Mouse (Mus musculus): ENCODE data around the gene Gal.

DNA sequence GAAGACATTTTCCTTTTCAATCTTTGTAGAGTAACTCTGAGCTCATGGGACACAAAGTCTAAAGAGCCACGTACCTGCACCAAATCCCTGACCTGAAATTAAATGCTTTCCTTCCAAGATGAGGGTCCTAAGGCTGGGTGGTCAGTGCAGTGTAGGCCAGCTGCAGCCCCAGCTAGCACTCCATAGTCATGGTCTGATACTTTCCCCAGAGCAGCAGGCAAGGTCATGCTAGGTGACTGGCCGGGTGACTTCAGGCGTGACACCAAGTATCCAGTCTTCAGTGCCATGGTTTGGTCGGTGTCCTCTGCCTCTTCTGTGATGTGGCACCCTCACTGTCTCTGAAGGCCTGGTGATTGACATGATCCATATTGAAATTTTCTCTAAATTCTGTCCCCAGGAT lies 14.3 kb downstream of the Gal start:
- TF ChIP-seq CTCF (IDR thresholded peaks at IDR 0.05) (no peak), POLR2A (IDR thresholded peaks at IDR 0.05; ENCODE audit: insufficient read depth, low read depth, low read length) (no peak), EP300 (IDR thresholded peaks at IDR 0.05; ENCODE audit: insufficient read depth, low read depth, low read length) (no peak)

Measured in heart, adult 2 months (tissue).